Mouse (Mus musculus) lung, postnatal 0 days (tissue): ENCODE results near the gene Dnajc5. TPM values are rescaled to one million over a fixed set of nuclear protein-coding genes. Genes with fewer than 3 reads are reported as not detected.
A peak's percentile ranks its signal among the peaks of the same experiment; 100 is the strongest.

Experiments used
- ATAC-seq: fragments of 200-750 bp; cut with Nextera tagmentation; 2 replicates; pipeline ENCODE4 v1.8.0; 2017; ENCODE audit warnings: moderate library complexity
- DNase-seq: peaks from one replicate; pipeline ENCODE4 v3.0.0-alpha.2; 2016; ENCODE audit warnings: low spot score
- H3K27ac ChIP-seq: fragments of 300-500 bp; sonication (generic); 2 replicates; pipeline ENCODE4 v1.5.1; 2014; ENCODE audit warnings: antibody characterized with exemption, mild to moderate bottlenecking, low read length, mixed read lengths
- H3K27me3 ChIP-seq: fragments of 300-500 bp; sonication (generic); replicated peaks from 2 replicates; pipeline ENCODE4 v1.6.1; 2014; ENCODE audit warnings: low read length, mixed read lengths; ENCODE audit not compliant: insufficient read depth
- H3K36me3 ChIP-seq: fragments of 300-500 bp; sonication (generic); 2 replicates; pipeline ENCODE4 v1.6.1; 2014; ENCODE audit warnings: low read length, mixed read lengths; ENCODE audit not compliant: insufficient read depth
- H3K4me1 ChIP-seq: fragments of 300-500 bp; sonication (generic); 2 replicates; pipeline ENCODE4 v1.6.1; 2014; ENCODE audit warnings: antibody characterized with exemption, low read depth, low read length, mixed read lengths; ENCODE audit not compliant: insufficient read depth
- H3K4me2 ChIP-seq: fragments of 300-500 bp; sonication (generic); replicated peaks from 2 replicates; pipeline ENCODE4 v1.6.1; 2014; ENCODE audit warnings: low read depth, mild to moderate bottlenecking, low read length, moderate library complexity, mixed read lengths
- H3K4me3 ChIP-seq: fragments of 300-500 bp; sonication (generic); 2 replicates; pipeline ENCODE4 v1.5.1; 2014; ENCODE audit warnings: low read depth, low read length
- H3K9ac ChIP-seq: fragments of 300-500 bp; sonication (generic); replicated peaks from 2 replicates; pipeline ENCODE4 v1.6.1; 2014; ENCODE audit warnings: low read depth, mild to moderate bottlenecking
- H3K9me3 ChIP-seq: fragments of 300-500 bp; sonication (generic); 2 replicates; pipeline ENCODE4 v1.6.1; 2016; ENCODE audit warnings: low read length, mixed read lengths
- CTCF ChIP-seq: IDR thresholded peaks from 2 replicates; pipeline ENCODE4 v1.5.1; 2016; ENCODE audit warnings: antibody characterized with exemption, mild to moderate bottlenecking
- EP300 ChIP-seq: IDR thresholded peaks from 2 replicates; pipeline ENCODE4 v1.6.1; 2016; ENCODE audit warnings: antibody characterized with exemption, mild to moderate bottlenecking, control low read depth
- WGBS: fragments of 180-500 bp; shearing (Covaris S2); extraction: QIAGEN DNeasy Blood & Tissue Kit; methylation state at CpG from one replicate; pipeline ENCODE4 v1.1.7; 2014; 5-methylcytosine and 5-hydroxymethylcytosine counted together
- polyA plus RNA-seq: library from polyadenylated mRNA; unstranded; fragments of >200 nt; fragmentation: Nextera tagmentation; extraction: Ambion mirVana; gene quantifications from 2 replicates; pipeline ENCODE4 v1.2.1, GENCODE M21; 2015

Dnajc5 gene
- polyA plus RNA-seq, 1 experiment from 2014 or later = 57.2 TPM

DNA sequence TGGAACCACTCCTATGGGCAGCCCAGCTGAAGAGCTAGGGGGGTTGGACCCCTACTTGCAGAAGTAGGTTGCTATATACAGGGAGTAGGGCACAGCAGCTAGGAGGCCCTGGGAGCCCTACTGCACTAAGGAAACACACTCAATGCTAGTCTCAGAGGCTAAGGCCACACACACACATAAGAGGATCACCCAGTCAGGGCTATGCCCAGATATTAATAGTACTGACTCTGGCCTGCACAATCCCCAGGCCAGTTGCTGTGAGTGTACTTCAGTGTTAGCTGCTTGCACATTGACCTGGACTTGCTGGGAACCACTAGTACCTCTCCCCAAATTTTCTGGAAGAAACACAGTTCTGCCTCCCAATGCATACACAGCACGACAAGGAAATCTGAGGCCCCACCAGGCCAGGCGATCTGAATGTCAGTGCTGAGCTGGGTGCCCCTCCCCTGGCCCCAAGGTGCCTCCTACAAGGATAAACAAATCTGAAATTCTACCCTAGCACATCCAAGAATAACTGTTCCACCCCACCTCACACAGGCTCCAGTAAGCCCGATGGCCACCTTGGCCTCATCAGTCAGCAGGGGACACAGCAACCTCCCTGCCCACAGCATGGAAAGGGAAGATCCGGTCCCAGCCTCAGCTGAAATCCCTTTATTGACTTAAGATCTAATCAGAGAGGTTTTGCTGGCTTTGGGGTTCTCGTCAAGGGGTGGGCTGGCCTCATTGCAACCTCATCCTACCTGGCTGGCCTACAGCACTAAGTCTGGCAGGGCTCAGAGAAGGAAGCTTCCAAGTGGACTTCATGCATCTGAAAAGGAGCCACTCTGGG lies 58.7 kb downstream of the Dnajc5 start:
- no peaks in the 10 kb centered on the region for H3K9me3 ChIP-seq
- TF ChIP-seq EP300 = no peak
- TF ChIP-seq CTCF = no peak
- H3K4me2 ChIP-seq = no peak overlapping the region
- 0 out of 2 replicates have a peak, but pooled peaks cover 4% of the 10 kb centered on the region for H3K36me3 ChIP-seq
- no peak overlapping the region for H3K27ac ChIP-seq
- WGBS = 28% methylated on average over 5 of the region's 5 CpGs
- no peak for DNase-seq
- peaks cover 9% of the 10 kb centered on the region for H3K4me1 ChIP-seq
- no peaks in the 10 kb centered on the region for H3K27me3 ChIP-seq
- H3K4me3 ChIP-seq = no peak overlapping the region
- ATAC-seq = no peak
- H3K9ac ChIP-seq = no peak overlapping the region

DNA sequence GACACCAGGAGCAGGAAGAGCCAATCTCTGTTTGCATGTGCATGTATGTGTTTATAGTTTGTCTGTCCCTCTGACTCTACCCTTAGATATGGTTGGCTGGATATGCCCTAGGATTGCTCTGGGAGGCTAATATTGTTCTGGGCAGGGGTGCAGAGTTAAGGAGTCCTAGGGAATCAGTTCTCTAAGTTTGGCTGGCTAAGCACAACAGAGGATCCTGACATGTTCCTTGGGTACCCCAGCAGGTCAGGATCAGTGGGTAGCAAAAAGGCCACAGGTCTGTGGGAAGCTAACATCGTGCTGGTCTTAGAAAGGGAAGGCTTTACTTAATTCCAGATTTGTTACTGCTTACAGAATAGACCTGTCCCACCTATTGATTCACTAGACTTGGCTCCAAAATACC lies 59.4 kb downstream of the Dnajc5 start:
- H3K36me3 ChIP-seq = no peaks in the 10 kb centered on the region
- H3K27me3 ChIP-seq = no peaks in the 10 kb centered on the region
- no peak overlapping the region for H3K4me3 ChIP-seq
- TF ChIP-seq EP300 (no peak), CTCF (no peak)
- H3K27ac ChIP-seq = no peak overlapping the region
- 93% methylated on average over 1 of the region's 1 CpGs for WGBS
- ATAC-seq (no peak), DNase-seq (no peak)
- H3K4me2 ChIP-seq = no peak overlapping the region
- no peak overlapping the region for H3K9ac ChIP-seq
- peaks cover 9% of the 10 kb centered on the region for H3K4me1 ChIP-seq
- no peaks in the 10 kb centered on the region for H3K9me3 ChIP-seq

DNA sequence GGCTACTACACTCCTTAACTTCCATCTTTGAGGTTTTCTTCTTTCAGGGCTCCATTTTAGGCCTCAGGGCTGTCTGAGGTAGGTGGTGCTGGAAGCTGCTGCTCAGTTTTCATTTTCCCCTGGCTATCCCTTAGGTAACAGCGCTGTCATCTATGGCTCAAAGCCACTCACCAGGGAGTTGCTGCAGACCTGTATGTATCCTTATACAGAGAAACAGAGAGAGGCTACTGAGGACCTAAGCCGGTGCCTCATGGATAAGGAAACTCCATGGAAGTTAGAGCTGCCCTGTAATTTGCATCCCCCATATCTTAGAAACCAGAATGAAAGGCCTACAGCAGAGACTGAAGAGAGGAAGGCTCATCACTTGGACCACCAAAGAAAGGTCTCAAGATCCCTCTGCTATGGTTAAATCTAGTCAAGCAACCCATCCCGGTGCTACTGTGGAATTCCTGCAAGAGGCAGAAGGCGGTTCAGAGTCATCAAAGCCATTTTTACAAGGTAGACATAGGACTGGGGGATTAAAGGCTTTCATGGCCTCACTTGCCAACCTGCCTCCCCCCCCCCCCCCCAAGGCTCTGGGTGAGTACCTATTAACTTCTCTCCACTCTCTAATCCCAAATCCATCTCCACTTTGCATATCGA lies 60.0 kb downstream of the Dnajc5 start:
- peak overlapping the region; percentile 92 for H3K27ac ChIP-seq
- DNase-seq = no peak
- peaks cover 9% of the 10 kb centered on the region for H3K4me1 ChIP-seq
- H3K4me2 ChIP-seq = peak overlapping the region; percentile 77
- ATAC-seq = no peak
- TF ChIP-seq CTCF = no peak
- H3K4me3 ChIP-seq = peak overlapping the region; percentile 75
- no peaks in the 10 kb centered on the region for H3K9me3 ChIP-seq
- no peaks in the 10 kb centered on the region for H3K36me3 ChIP-seq
- no peaks in the 10 kb centered on the region for H3K27me3 ChIP-seq
- no peak overlapping the region for H3K9ac ChIP-seq
- 79% methylated on average over 5 of the region's 5 CpGs for WGBS

DNA sequence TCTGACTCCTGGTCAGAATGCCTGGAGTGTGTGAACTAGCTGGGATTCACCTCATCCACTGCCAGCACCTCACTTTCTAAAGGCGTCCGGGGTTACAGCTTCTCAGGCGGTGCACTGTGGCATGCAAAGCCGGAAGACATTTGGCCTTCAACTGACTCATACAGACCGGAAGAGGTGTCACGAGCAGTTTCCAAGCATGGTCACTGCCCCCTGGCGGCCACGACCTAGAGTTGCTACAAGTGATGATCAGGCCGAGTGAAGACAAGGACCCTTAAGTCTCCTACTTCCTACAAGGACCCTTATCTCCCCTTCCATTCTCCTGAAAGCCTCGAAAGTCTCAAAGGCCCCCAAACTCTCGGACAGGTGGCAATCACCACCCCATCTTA lies 60.7 kb downstream of the Dnajc5 start:
- H3K9me3 ChIP-seq = no peaks in the 10 kb centered on the region
- H3K27me3 ChIP-seq = no peaks in the 10 kb centered on the region
- no peak for TF ChIP-seq EP300
- TF ChIP-seq CTCF = peak; percentile 94
- peak; percentile 97 for DNase-seq
- H3K4me3 ChIP-seq = peak overlapping the region; percentile 75
- no peaks in the 10 kb centered on the region for H3K36me3 ChIP-seq
- H3K9ac ChIP-seq = peak overlapping the region; percentile 73
- peak overlapping the region; percentile 92 for H3K27ac ChIP-seq
- H3K4me2 ChIP-seq = peak overlapping the region; percentile 77
- peaks cover 9% of the 10 kb centered on the region for H3K4me1 ChIP-seq
- peak; percentile 91 for ATAC-seq
- WGBS = under 1% methylated on average over 11 of the region's 11 CpGs

DNA sequence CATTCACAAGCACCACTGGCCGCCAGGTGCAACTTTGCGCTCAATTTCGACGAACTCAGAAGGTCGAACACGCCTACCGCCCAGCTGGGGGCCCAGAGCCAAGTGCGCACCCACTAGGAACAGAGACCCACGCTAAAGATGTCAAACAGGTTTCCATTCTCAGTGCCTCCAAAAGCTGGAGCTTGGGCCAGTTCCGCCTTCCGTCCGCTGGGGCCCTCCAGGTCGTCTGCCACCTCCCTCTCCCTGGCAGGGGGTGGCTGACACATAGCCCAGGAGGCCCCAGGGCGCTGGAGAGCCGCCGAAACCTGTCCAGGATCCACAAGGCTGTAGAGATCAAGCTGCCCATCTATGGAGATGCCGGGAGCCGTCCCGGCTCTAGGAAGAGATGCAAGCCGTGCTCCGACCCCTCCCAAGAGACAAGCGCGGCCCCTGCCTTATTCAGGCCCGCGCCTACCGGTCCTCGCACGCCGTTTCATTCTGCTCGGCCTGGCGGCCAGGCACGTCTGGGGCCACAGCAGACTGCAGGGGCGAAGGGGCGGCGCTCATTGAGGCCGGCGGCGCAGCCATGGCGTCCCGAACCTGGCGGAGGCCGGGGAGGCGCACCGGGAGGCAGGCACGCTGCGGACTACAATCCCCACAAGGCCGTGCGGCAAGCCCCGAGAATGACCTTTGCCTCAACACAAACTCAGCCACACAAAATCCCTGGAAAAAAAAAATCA lies 61.3 kb downstream of the Dnajc5 start:
- under 1% methylated on average over 48 of the region's 49 CpGs for whole genome bisulfite sequencing
- Histone ChIP-seq H3K9ac (peak overlapping the region; percentile 73), H3K27me3 (no peaks in the 10 kb centered on the region), H3K4me1 (peaks cover 9% of the 10 kb centered on the region), H3K9me3 (no peaks in the 10 kb centered on the region), H3K36me3 (0 out of 2 replicates have a peak, but pooled peaks cover 4% of the 10 kb centered on the region), H3K4me2 (peak overlapping the region; percentile 77), H3K27ac (peak overlapping the region; percentile 92), H3K4me3 (peak overlapping the region; percentile 75)
- DNase-seq (peak; percentile 85), ATAC-seq (peak; percentile 85)
- no peak for TF ChIP-seq EP300
- no peak for TF ChIP-seq CTCF

DNA sequence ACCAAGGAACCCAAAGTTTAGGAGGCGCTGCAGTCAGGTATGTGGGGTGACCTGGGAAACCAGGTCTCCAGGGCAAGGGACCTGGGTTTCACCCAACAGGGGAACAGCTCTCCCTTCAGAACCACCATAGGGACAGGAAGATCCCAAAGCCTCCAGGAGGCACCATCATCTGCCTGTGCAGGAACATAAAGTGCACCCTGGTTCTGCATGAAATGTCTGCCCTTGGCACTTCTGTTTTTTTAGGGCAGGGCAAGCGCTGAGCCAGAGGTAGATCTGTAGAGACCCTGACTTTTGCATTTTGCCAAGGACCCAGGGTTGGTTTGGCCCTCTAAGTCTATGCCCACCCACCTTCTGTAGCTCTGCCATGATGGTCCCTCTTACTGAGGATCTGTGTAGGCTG lies 62.1 kb downstream of the Dnajc5 start:
- H3K9ac ChIP-seq = no peak overlapping the region
- TF ChIP-seq CTCF = no peak
- TF ChIP-seq EP300 = no peak
- peak; percentile 4 for DNase-seq
- H3K27ac ChIP-seq = no peak overlapping the region
- no peak overlapping the region for H3K4me3 ChIP-seq
- H3K36me3 ChIP-seq = 0 out of 2 replicates have a peak, but pooled peaks cover 9% of the 10 kb centered on the region
- H3K4me1 ChIP-seq = peaks cover 9% of the 10 kb centered on the region
- no peak for ATAC-seq
- 89% methylated on average over 2 of the region's 2 CpGs for WGBS
- H3K27me3 ChIP-seq = no peaks in the 10 kb centered on the region
- H3K4me2 ChIP-seq = no peak overlapping the region; the same call in 1 of the 2 replicates
- no peaks in the 10 kb centered on the region for H3K9me3 ChIP-seq
